Mouse (Mus musculus) hindbrain, embryonic 16.5 days (tissue): ENCODE data around the gene Eif4g3. TPM values are rescaled to one million over a fixed set of nuclear protein-coding genes. Genes with fewer than 3 reads are reported as not detected.
"Not testable (repeated sequence)": the region's sequence is repeated elsewhere in the genome, so short reads cannot be mapped to it uniquely, and the experiment has no call there.

Experiments
- ATAC-seq: fragments of 200-750 bp; cut with Nextera tagmentation; 2 replicates; pipeline ENCODE4 v1.8.0; 2017; ENCODE audit warnings: moderate TSS enrichment, moderate library complexity
- H3K27ac ChIP-seq: fragments of 300-500 bp; sonication (generic); 2 replicates; pipeline ENCODE4 v1.5.1; 2014; ENCODE audit warnings: low read depth, mild to moderate bottlenecking, control low read depth, low read length, moderate library complexity
- H3K27me3 ChIP-seq: fragments of 300-500 bp; sonication (generic); replicated peaks from 2 replicates; pipeline ENCODE4 v1.6.1; 2014; ENCODE audit warnings: low read length; ENCODE audit not compliant: control insufficient read depth, insufficient read depth
- H3K36me3 ChIP-seq: fragments of 300-500 bp; sonication (generic); 2 replicates; pipeline ENCODE4 v1.6.1; 2014; ENCODE audit warnings: mild to moderate bottlenecking, low read length, moderate library complexity, mixed read lengths; ENCODE audit not compliant: control insufficient read depth, insufficient read depth
- H3K4me1 ChIP-seq: fragments of 300-500 bp; sonication (generic); 2 replicates; pipeline ENCODE4 v1.6.1; 2014; ENCODE audit warnings: low read depth, low read length; ENCODE audit not compliant: control insufficient read depth, insufficient read depth
- H3K4me2 ChIP-seq: fragments of 300-500 bp; sonication (generic); 2 replicates; pipeline ENCODE4 v1.6.1; 2014; ENCODE audit warnings: mild to moderate bottlenecking, low read length, control low read depth, moderate library complexity
- H3K4me3 ChIP-seq: fragments of 300-500 bp; sonication (generic); 2 replicates; pipeline ENCODE4 v1.5.1; 2014; ENCODE audit warnings: mild to moderate bottlenecking, low read length, control low read depth, moderate library complexity
- H3K9ac ChIP-seq: fragments of 300-500 bp; sonication (generic); 2 replicates; pipeline ENCODE4 v1.6.1; 2014; ENCODE audit warnings: low read depth, mild to moderate bottlenecking, control low read depth, low read length, moderate library complexity
- H3K9me3 ChIP-seq: fragments of 300-500 bp; sonication (generic); 2 replicates; pipeline ENCODE4 v1.6.1; 2014; ENCODE audit warnings: mild to moderate bottlenecking, low read length, moderate library complexity; ENCODE audit not compliant: control insufficient read depth
- WGBS: fragments of 180-500 bp; shearing (Covaris S2); extraction: QIAGEN DNeasy Blood & Tissue Kit; methylation state at CpG from one replicate; pipeline ENCODE4 v1.1.7; 2014; 5-methylcytosine and 5-hydroxymethylcytosine counted together
- polyA plus RNA-seq: library from polyadenylated mRNA; unstranded; fragments of >200 nt; fragmentation: Nextera tagmentation; extraction: Ambion mirVana; gene quantifications from 2 replicates; pipeline ENCODE4 v1.2.1, GENCODE M21; 2015

Gene Eif4g3
- polyA plus RNA-seq, 1 experiment from 2014 or later = 43.2 TPM

DNA sequence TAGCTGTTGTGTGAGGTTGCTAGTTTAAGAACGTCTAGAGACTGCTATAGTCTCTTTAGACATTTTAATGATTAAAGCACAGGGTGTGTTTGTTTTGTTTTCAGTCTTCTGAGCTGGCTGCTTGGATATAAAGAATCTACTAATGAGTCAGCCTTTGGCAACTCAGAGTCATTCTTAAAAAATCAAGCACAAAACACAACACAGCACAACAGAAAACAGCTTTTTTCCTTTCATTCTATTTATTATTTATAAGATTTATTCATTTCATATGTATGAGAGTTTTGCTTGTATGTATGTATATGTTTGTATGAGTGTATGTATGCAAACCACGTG, 49.4 kb downstream of the Eif4g3 start:
- Histone ChIP-seq H3K4me3 (no peak overlapping the region), H3K27ac (no peak overlapping the region), H3K4me2 (no peak overlapping the region), H3K9ac (no peak overlapping the region), H3K9me3 (no peaks in the 10 kb centered on the region), H3K27me3 (no peaks in the 10 kb centered on the region), H3K36me3 (peaks cover 10% of the 10 kb centered on the region), H3K4me1 (peaks cover 20% of the 10 kb centered on the region)
- ATAC-seq = no peak
- 52% methylated on average over 2 of the region's 2 CpGs for WGBS

DNA sequence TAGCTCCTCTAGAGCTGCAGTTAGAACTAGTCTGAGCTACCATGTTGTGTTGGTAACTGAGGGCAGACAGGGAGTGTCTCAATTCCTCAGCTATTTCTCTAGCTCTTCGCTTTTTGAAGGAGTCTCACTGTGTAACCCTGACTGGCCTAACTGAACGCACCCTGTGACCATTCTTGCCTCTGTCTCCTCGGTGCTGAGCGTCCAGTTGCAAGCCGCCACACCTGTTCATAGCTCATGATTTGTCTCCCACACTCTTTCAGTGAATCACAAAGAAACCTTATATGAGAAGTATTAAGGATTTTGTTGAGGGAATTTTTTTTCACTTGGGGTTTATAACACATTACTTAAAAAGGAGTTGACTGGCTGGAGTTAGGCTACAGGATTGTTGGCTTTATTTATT, 49.8 kb downstream of the Eif4g3 start:
- Histone ChIP-seq H3K27ac (no peak overlapping the region), H3K36me3 (peaks cover 10% of the 10 kb centered on the region), H3K27me3 (no peaks in the 10 kb centered on the region), H3K9ac (no peak overlapping the region), H3K4me2 (no peak overlapping the region), H3K9me3 (no peaks in the 10 kb centered on the region), H3K4me1 (peaks cover 20% of the 10 kb centered on the region), H3K4me3 (no peak overlapping the region)
- no peak for ATAC-seq
- WGBS = 90% methylated on average over 5 of the region's 5 CpGs

DNA sequence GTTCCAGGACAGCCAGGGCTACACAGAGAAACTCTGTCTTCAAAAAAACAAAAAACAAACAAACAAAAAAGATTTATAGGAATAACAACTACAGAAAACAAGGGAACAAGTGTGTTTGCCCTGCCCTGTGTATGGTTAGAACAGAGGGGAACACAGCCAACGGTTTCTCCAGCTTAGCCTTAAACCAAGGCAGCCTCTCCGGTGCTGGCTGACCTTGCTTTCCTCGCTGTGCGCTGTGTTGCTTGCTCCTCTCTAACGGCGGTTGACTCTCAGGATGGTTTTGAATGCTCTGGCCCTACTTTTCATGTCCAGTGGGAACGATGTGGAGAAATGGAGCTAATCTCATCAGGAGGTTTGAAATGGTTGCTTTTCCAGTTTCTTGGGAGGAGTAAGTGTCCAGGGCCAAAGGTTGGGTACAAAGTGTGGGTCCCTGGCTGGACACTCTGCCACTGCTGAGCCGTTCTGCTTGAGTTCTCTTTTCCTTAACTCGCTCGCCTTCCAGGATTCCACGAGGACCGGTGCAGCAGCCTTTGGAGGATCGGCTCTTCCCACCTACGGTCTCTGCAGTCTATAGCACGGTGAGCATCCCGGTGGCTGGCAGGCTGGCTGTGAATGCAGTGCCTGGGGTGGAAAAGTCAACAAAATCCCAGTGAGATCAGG, 52.1 kb downstream of the Eif4g3 start:
- Histone ChIP-seq H3K9ac (no peak overlapping the region), H3K27ac (no peak overlapping the region)
- WGBS = 98% methylated on average over 16 of the region's 16 CpGs

DNA sequence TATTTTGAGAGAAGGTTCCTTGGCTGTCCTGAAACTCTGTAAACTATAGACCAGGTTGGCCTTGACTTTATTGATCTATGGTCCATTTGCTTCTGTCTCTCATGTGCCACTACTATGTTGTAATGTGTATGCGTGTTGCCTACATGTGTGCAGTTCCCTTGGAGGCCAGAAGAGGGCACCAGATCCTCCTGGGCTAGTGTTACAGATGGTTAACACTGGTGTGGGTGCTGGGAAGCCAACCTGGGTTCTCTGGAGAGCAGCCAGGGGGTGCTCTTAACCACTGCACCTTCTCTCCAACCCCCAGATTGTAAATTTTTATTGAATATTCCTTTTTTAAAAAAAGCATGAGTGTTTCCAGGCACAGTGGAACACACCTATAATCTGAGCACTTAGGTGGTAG, 53.0 kb downstream of the Eif4g3 start:
- peaks cover 10% of the 10 kb centered on the region for H3K4me1 ChIP-seq
- no peak overlapping the region for H3K4me2 ChIP-seq
- ATAC-seq = no peak
- no peak overlapping the region for H3K27ac ChIP-seq
- no peaks in the 10 kb centered on the region for H3K27me3 ChIP-seq
- H3K9ac ChIP-seq = no peak overlapping the region
- peaks cover 10% of the 10 kb centered on the region for H3K36me3 ChIP-seq
- H3K9me3 ChIP-seq = no peaks in the 10 kb centered on the region
- H3K4me3 ChIP-seq = no peak overlapping the region
- WGBS = 98% methylated on average over 1 of the region's 1 CpGs

More for the DNA sequence above, 52.1 kb downstream of the Eif4g3 start:
- Histone ChIP-seq H3K9me3 (no peaks in the 10 kb centered on the region), H3K27me3 (no peaks in the 10 kb centered on the region), H3K36me3 (peaks cover 10% of the 10 kb centered on the region), H3K4me1 (peaks cover 10% of the 10 kb centered on the region), H3K4me2 (no peak overlapping the region), H3K4me3 (no peak overlapping the region)
- no peak for ATAC-seq

DNA sequence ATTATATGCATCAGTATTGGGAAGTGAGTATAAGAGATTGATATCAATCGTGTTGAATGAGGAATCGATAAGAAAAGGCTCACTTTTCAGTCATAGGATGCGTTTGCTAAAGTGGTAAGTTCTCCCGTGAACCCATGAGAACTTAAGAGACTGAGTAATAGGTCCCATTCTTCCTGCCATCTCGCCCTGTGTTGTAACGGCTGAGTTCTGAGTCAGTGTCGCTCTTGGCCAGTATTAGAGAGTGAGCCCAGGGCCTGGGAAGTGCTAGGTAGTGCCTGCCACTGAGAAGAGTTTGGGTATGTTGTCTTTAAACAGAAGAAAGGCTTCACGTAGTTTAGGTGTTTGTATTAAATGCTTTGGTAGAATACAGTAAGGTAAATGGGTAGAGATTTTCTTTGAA, 53.5 kb downstream of the Eif4g3 start:
- H3K4me3 ChIP-seq = no peak overlapping the region
- no peaks in the 10 kb centered on the region for H3K9me3 ChIP-seq
- no peaks in the 10 kb centered on the region for H3K27me3 ChIP-seq
- no peak overlapping the region for H3K9ac ChIP-seq
- ATAC-seq = no peak
- no peak overlapping the region for H3K4me2 ChIP-seq
- H3K36me3 ChIP-seq = peaks cover 10% of the 10 kb centered on the region
- WGBS = 96% methylated on average over 8 of the region's 8 CpGs
- no peak overlapping the region for H3K27ac ChIP-seq
- H3K4me1 ChIP-seq = peaks cover 10% of the 10 kb centered on the region

DNA sequence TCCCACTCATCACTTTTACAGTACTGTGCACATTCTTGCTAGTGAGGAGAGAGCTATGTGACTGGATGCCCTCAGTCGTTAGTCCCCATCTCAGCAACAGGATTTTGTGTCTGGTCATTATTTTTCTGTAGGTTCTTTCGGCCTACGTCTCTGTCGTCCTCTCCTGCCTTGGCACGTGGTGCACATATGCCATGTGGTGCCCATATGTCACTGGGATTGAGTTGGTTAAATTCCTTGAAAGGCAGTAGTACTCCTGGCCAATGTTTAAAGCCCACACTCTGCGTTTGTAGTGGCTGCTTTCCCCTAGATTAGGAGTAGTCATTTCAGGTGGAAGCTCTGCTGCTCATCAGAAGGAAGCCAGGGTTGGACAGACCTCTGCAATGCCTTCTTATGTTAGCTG, 56.7 kb downstream of the Eif4g3 start:
- Histone ChIP-seq H3K9me3 (no peaks in the 10 kb centered on the region), H3K27ac (no peak overlapping the region), H3K36me3 (peaks cover 10% of the 10 kb centered on the region), H3K4me3 (no peak overlapping the region), H3K4me1 (no peaks in the 10 kb centered on the region), H3K4me2 (no peak overlapping the region), H3K27me3 (no peaks in the 10 kb centered on the region), H3K9ac (no peak overlapping the region)
- 74% methylated on average over 6 of the region's 6 CpGs for WGBS
- no peak for ATAC-seq

DNA sequence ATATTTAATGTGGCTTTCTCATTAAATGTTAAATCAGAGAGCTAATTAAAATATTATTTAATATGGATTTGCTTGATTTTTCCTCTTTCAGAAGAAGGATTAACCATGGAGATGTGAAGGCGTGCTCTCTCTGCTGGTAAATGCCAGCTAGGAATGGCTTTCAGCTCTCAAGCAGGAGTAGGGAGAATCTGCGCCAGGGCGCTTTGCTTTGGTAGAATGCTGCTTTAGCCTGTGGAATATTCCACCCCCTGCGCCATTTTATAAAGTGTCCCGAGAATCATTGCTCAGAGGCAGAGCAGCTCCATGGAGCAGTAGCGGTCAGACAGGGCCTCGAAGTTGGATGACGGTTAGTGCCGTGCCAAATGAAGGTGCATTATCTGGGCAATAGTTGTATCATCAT, 58.7 kb downstream of the Eif4g3 start:
- H3K27ac ChIP-seq = no peak overlapping the region

DNA sequence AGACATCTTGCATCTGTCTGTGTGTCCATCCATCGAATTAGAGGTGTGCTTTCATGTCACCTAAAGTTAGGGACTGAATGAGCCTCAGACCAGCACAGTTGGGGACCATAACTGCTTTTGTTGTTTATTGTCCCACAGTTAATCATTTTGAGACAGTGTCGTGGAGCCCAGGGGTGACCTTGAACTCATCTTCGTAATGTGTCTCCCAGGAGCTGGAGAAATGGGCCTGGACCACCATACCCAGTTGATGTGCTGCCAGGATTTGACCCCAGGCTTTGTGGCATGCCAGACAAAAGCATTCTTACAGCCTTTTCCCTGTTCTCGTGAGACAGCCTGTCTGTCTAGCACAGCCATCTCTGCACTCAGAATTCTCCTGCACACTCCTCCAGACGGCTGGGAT, 63.8 kb downstream of the Eif4g3 start:
- WGBS = 39% methylated on average over 5 of the region's 5 CpGs
- no peak overlapping the region for H3K4me3 ChIP-seq
- no peaks in the 10 kb centered on the region for H3K9me3 ChIP-seq
- ATAC-seq = no peak
- no peaks in the 10 kb centered on the region for H3K27me3 ChIP-seq
- peaks cover 7% of the 10 kb centered on the region for H3K36me3 ChIP-seq
- no peak overlapping the region for H3K9ac ChIP-seq
- H3K4me1 ChIP-seq = no peaks in the 10 kb centered on the region
- H3K27ac ChIP-seq = no peak overlapping the region
- no peak overlapping the region for H3K4me2 ChIP-seq

More for the DNA sequence above, 58.7 kb downstream of the Eif4g3 start:
- 0 out of 2 replicates have a peak, but pooled peaks cover 3% of the 10 kb centered on the region for H3K36me3 ChIP-seq
- no peak for ATAC-seq
- H3K27me3 ChIP-seq = no peaks in the 10 kb centered on the region
- 88% methylated on average over 9 of the region's 9 CpGs for WGBS
- H3K4me3 ChIP-seq = no peak overlapping the region
- H3K9ac ChIP-seq = no peak overlapping the region
- H3K9me3 ChIP-seq = no peaks in the 10 kb centered on the region
- H3K4me1 ChIP-seq = no peaks in the 10 kb centered on the region
- no peak overlapping the region for H3K4me2 ChIP-seq

DNA sequence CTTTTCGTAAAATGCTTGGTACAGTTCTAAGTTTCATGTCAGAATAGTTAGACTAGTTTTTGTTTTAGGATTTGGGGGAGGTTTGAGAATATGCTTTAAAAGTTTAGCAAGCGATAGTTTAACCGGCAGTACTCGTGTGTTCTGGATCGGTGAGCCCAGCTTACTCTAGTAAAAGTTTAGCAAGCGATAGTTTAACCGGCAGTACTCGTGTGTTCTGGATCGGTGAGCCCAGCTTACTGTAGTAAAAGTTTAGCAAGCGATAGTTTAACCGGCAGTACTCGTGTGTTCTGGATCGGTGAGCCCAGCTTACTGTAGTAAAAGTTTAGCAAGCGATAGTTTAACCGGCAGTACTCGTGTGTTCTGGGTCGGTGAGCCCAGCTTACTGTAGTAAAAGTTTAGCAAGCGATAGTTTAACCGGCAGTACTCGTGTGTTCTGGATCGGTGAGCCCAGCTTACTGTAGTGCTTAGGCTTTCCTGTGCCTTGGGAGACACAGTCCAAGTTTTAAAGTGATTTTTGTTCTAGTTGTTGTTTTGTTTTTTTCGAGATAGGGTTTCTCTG, 64.5 kb downstream of the Eif4g3 start:
- not testable (repeated sequence) for H3K36me3 ChIP-seq, H3K27ac ChIP-seq, H3K9me3 ChIP-seq, ATAC-seq, H3K4me2 ChIP-seq, H3K27me3 ChIP-seq, H3K9ac ChIP-seq, H3K4me3 ChIP-seq, H3K4me1 ChIP-seq
- 97% methylated on average over 22 of the region's 22 CpGs for WGBS
